Mouse (Mus musculus): ENCODE measurements around the gene Fan1. TPM values are rescaled to one million over a fixed set of nuclear protein-coding genes. Genes with fewer than 3 reads are reported as not detected.

Gene Fan1
- polyA plus RNA-seq (2017; shearing (Covaris generic)): 1 to 10 TPM; 8.4 to 9.7 TPM

DNA sequence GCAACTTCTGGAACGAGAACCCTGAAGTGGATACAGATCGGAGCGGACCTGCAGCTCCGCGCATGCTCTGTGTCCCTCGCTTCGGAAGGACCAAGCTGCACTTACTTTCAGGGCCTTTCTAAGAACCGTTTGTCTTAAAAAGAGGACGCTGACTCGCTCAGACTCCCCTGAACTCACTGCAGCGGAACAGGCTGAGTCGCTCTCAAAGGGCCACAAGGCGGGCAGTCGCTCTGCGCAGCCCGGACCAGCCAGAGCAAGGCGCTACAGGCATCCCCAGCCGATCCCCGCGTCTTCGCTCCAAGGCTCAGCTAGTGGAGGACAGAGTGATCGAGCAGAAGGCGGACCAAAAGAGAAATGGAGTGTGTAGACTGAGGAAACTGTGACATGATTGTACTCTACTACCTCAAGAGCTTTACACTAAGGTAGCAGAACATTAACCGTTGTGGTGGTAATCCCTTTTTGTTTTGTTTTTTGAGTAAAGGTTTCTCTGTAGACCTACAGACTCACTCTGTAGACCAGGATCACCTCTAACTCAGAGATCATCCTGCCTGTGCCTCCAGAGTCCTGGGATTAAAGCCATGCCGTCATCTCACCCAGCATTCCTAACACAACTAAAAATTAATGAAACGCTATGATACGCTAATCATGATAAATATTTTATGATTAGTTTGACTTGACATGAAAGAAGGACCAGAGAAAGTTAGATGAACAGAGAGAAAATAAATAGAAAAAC lies at the start of gene Fan1:
Fan1 (minus strand) TSS at position 266 of the 733 bp plus-strand sequence.

DNA sequence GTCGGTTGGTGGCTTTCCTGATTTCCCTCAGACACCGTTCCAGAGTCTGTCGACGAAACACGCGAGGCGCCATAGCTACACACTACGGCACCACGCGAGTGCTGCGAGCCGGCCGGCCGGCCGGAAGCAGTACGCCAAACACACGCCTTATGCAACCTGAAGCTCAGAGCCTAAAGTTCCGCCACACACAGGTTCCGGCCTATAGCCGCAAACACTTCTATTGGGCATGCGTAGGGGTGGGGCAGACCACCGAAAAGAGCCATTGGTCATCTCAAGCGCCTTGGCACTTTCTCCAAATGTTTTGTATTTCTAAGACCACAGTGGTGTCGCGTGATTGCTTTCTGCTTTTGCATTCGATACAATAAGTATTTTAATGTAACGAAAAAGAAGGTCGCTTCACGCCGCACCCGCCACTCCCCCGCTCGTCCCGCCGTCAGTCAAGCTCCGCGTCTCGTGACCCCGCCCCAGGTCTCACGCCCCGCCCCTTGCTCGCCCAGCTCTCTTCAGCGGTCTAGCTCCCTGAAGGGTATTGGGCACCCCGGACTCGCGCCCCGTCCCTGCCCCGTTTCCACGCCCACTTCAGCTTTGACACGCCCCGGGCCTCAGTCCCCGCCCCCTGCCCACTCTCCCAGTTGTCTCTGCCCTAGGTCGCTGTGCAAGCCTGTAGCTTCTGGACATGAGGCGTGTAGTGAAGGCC lies 18.4 kb upstream of the Fan1 start, which contains the start of the genes Mphosph10 and Mcee:
Mphosph10 (minus strand) TSS at position 147 of the 697 bp plus-strand sequence.
Mcee (plus strand) TSS at position 486 of the 697 bp plus-strand sequence.

Other genes with a start within 250 kb of the Fan1 start
- gene Trpm1, start 220.3 kb downstream of the Fan1 start, polyA plus RNA-seq (2017; shearing (Covaris generic)): 1 to 10 TPM; 3.2 to 3.9 TPM
- gene Mtmr10, start 86.4 kb downstream of the Fan1 start, polyA plus RNA-seq (2017; shearing (Covaris generic)): 10 to 100 TPM in 1 of 2 experiments, 1 to 10 TPM in 1; 9.6 to 12.6 TPM
- gene Mphosph10, start 18.2 kb upstream of the Fan1 start, polyA plus RNA-seq (2017; shearing (Covaris generic)): 10 to 100 TPM; 41.8 to 50.7 TPM
- gene Mcee, start 18.5 kb upstream of the Fan1 start, polyA plus RNA-seq (2017; shearing (Covaris generic)): 10 to 100 TPM; 16.9 to 22.8 TPM
- gene Apba2, start 127.6 kb upstream of the Fan1 start, polyA plus RNA-seq (2017; shearing (Covaris generic)): not detected